Mouse (Mus musculus): Measurements from ENCODE around the gene Ffar4. TPM values are rescaled to one million over a fixed set of nuclear protein-coding genes. Genes with fewer than 3 reads are reported as not detected.

Gene Ffar4
- under 1 TPM in 1 of 4 experiments, not detected in 3; 0.27 TPM for total RNA-seq (2022)

GRCm38 (mm10) chr19:38096858-38097758 lies at the start of gene Ffar4:
Gene Ffar4, plus strand, starts transcription at chr19:38097071.
- no peak for DNase-seq (ENCODE audit: low spot score in 2 of 2)

DNA sequence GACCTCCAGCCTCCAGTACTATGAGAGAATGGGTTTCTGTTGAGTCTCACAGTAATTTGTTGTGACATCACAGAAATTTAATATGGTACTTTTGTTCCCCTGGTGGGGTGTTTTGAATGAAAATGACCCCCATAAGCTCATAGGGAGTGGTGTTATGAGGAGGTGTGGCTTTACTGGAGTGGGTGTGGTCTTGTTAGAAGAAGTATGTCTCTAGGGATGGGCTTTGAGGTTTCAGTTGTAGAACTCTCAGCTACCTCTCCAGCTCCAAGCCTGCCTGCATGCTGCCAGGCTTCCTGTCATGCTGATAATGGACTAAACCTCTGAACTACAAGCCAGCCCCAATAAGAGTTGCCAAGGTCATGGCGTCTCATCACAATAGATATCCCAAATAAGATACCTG lies 47.2 kb upstream of the Ffar4 start:
- no peak for DNase-seq (ENCODE audit: low spot score in 2 of 2)

GRCm38 (mm10) chr19:38053227-38054041 lies 43.4 kb upstream of the Ffar4 start:
- DNase-seq (ENCODE audit: low spot score in 2 of 2), result no peak

DNA sequence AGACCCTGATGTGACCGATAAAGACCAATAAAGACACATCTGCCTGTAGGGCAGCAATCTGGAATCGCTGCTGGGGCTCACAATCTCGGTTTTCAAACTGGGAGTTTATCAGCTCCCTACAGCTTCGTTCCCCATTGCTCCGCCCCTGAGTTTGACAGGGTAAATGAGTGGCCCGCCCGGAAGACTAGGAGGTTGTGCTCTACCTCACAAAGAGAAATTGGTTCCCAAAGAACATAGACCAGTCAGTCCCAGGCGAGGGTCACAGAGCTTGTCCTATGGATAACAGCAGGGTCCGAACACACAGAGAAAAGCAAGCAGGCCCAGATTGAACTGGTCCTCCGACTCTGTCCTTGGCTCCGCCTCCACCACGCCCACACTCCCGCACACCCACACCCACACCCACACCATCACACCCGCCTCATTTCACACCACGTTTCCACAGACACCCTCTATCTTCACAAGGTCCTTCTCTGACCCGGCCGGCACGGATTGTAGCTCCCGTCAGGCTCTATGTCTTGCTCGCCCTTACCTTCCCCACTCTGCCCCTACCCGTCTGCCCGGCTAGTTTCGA lies 42.6 kb upstream of the Ffar4 start:
- peak in 1 of 2 experiments; percentile 62 for DNase-seq (ENCODE audit: low spot score in 2 of 2)

GRCm38 (mm10) chr19:38054720-38055192 lies 42.1 kb upstream of the Ffar4 start, which contains the start of gene Cep55:
Gene Cep55, plus strand, starts transcription at chr19:38055011.
- DNase-seq (ENCODE audit: low spot score in 2 of 2), result peak; percentile 90

DNA sequence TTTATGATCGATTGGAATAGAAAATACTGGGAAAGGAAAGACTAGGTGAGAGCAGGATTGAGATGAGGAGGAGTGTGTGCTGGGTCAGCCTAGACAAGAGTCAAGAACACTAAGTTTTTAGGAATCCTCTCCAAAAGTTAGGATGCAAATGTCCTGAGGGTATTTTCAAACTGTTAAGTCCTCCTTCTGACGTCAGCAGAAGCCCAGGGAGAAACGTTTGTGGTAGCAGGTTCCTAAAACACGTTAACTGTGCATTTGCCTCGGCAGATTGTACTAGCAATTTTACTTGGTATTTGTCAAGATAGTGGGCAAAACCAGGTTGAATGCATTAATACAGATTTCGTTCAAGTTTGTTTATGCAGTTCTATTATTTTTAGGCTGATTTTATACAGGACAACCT lies 41.1 kb upstream of the Ffar4 start:
- DNase-seq (ENCODE audit: low spot score in 2 of 2), result no peak

DNA sequence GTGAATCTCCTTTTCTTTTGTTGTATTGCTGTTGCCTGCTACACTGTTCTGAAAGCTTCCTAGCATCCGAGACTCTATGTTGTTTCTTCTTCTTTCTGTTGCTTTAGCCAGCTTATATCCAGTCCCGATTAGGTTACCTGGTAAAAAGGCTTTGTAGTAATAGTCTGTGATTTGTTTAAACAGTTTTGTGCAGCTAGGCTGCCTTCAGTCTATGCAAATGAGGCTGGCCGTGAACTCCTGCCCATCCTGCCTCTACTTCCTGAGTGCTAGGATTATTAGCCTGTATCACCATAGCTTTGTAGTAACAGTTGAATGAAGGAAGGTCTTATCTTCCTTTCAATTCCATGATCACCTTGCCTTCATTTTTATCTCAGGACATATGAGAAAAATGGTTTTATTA lies 40.6 kb upstream of the Ffar4 start:
- no peak for DNase-seq (ENCODE audit: low spot score in 2 of 2)

DNA sequence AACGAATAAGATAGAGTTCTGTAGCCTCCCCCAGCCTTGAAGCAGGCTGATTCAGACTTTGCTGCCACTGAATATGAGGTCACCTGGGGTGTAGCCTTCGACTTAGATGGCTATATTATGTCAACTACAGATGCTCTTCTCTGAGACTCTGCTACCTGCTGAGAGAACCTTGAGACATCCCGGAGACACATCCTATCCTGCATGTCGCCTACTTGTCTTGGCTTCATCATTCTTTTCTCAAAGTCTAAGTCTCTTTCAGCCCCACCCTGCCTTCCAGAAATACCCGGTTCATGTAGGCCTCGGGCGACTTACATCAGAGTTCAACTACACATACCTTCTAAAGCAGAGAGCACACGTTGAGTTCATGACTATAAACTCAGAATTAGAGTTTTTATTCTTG lies 39.9 kb upstream of the Ffar4 start:
- no peak for DNase-seq (ENCODE audit: low spot score in 2 of 2)

DNA sequence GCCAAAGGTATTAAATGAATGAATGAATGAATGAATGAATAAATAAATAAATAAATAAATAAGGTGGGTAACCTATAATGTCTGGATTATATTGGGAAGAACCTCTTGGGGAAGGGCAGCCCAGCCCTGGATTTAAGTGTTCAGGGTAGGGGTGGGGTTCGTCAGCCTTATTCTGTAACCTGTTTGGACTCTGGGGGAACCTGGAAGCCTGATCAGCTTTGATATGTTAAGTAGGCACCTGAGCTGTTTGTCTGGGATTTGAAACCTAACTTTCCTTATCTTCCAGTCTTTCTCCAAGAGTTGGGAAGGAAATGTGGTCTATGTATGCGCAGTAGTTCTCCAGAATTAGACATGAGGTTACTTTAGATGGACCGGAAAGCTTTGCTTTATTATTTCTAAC lies 33.7 kb upstream of the Ffar4 start:
- no peak for DNase-seq (ENCODE audit: low spot score in 2 of 2)

GRCm38 (mm10) chr19:38064051-38064450 lies 32.8 kb upstream of the Ffar4 start:
- DNase-seq (ENCODE audit: low spot score in 2 of 2), result no peak

GRCm38 (mm10) chr19:38073226-38073625 lies 23.6 kb upstream of the Ffar4 start:
- DNase-seq (ENCODE audit: low spot score in 2 of 2), result no peak

GRCm38 (mm10) chr19:38075051-38075450 lies 21.8 kb upstream of the Ffar4 start:
- no peak for DNase-seq (ENCODE audit: low spot score in 2 of 2)

DNA sequence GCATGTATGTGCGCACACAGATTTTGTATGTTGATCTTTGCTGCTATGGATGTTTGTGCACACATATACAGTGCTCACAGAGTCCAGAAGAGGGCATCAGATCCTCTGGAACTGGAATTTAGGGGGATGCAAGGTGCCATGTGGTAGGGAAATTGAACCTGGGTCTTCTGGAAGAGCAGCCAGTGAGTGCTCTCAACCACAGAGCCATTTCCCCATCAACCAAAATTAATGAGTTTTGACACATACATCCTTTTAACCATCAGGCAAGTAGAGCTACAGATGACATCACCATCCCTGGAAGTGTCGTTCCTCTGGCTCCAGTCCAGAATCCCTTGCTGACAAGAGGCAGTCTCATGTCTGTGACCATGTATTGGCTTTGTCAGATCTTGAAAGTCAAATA lies 20.6 kb upstream of the Ffar4 start:
- no peak for DNase-seq (ENCODE audit: low spot score in 2 of 2)

DNA sequence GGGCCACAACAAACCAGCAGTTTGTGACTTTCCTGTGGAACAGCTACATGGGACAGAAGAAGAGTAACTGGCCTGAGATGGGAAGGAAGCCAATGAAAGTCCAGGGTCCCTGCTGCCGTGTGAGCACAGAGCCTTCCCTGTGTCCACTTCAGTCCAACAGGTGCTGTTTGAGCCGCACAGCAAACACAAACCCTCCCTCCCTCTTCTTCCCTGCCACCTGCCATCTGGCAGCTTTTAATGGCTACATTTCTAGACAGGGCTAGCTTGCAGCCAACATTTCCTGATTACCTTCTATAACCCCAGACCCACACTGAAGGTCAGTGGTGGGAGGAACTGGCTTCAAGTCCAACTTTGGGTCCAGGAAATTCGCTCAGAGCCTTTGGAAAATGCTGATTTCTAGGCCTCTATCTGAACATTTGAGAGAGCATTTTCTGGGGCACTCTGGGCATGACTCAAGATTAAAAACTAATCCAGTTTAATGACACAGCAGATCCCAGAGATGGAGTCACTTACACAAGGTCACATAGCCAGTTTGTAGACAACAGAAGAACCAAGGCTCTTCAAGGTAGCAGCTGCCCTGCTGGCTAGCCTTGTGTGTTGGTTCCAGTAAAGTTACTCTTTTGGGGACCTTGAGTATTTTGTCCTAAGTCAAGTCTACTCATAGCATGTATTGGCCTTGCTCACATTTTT lies 18.9 kb upstream of the Ffar4 start:
- no peak for DNase-seq (ENCODE audit: low spot score in 2 of 2)

DNA sequence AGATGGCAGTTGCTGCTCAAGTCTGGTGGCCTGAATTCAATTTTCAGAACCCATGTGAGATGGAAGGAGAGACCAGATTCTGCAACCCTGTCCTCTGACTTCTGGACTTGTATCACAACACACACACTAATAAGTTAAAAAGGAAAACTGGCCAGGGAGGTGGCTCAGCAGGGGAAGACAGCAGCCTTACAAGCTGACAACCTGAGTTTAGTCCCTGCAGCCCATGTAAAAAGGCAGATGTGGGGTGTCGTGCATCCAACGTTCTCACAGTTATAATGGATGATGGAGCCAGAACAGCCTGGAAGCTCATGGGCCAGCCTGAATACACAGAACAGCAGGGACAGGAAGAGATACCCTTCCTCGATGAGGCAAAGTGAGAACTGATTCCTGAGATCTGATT lies 15.5 kb upstream of the Ffar4 start:
- DNase-seq (ENCODE audit: low spot score in 2 of 2), result no peak

GRCm38 (mm10) chr19:38082931-38083525 lies 13.8 kb upstream of the Ffar4 start:
- DNase-seq (ENCODE audit: low spot score in 2 of 2), result no peak

- DNase-seq (ENCODE audit: low spot score in 2 of 2), result no peak
Measured at GRCm38 (mm10) chr19:38085841-38086240, 11.0 kb upstream of the Ffar4 start.

DNA sequence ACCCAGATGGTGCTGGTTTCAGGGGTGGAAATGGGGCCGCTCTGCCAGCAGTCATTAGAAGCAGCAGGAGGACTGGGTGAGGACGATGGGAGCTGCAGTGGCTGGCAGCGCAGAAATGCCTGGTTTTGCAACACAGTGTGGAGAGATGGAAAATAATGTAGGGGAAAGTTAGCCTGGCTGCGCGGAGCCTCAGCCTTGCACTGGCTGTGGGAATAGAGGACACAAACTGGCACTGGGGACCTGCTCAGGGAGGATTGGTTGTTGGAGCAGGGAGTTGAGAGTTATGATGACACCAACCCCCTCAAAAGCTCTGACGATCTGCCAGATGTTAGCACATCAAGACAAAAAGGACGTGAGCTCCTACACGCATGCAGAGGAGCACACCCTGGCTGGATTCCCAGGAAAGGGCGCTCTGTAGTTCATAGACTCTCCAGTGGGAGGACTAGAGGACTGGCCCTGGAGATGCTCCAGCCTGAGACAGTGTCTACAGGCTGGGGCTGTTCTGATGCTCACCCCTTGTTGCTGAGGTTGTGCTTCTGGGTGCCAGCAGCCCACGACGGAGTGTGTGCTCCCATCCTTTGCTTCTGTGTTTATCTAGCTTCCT lies 9.8 kb upstream of the Ffar4 start:
- DNase-seq (ENCODE audit: low spot score in 2 of 2), result peak; percentile 7 to 9

DNA sequence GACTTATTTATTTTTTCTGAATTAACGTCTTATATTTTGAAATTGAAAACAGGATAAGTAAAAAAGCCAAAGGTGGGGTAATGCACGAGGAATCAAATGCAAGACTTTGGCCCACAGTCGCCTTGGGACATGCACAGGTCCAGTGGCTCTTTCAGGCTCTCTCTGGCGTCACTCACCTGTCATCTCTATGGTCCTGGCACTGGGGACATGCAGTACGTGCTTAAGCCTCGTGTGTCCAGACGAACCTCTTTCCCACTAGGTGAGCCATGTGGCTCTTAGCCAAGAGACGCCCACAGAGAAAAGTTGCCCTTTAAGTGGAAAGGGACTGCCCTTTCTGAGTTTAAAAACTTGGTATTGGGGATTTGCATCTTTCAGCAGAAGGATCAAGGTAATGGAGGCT lies 7.5 kb upstream of the Ffar4 start:
- DNase-seq (ENCODE audit: low spot score in 2 of 2), result no peak

DNA sequence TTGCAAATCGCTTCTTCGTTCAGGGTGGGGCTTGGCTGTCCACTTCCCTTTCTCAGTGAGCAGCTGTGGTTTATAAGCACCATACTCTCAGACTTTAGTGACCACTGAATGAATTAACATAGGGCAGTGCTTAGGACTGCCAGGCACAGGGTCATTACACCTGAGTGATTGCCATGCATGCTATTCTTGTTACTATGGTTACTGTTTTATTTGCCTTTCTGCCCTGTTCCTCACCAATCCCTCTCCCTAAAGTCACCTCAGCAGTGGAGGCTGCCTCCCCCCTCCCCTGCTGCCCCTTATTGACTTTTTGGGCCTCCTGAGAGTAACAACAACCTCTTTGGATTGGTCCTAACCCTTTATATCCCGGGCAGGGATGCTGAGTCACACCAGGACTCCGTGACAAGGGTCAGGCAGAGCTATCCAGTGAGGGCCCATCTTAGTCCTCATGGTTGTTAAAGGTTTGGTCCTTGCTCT lies 5.3 kb upstream of the Ffar4 start:
- no peak for DNase-seq (ENCODE audit: low spot score in 2 of 2)

All from layer of hippocampus, adult 8-10 months (tissue).